Mouse (Mus musculus): Measurements from ENCODE around the gene Rnf220. TPM values are rescaled to one million over a fixed set of nuclear protein-coding genes. Genes with fewer than 3 reads are reported as not detected.

Rnf220 gene
- polyA plus RNA-seq, 1 experiment from 2014 or later: 46.0 TPM

DNA sequence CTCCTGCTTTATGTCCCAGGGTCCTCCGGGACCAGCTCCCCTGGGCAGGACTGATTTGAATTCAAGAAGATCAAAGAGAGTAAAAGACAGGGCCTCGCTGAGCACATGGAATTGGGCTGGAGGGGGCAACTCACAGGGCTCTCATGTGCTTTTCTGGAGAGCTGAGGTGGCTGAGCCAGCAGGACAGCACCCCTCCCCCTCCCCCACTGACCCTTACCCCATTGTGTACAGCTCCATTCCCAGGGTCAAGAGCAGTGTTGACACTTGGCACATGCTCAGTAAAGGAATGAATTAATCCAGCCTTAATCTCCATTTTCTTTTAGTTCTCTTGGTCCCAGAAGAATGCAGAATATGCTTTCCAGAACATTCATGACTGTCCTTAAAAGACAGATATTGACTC is 125.0 kb downstream of the Rnf220 start:
- 53% methylated on average over 2 of the region's 2 CpGs for whole genome bisulfite sequencing
- ATAC-seq (ENCODE audit: extremely low read depth, insufficient number of reproducible peaks, low FRiP score, low TSS enrichment): no peak
- Histone ChIP-seq H3K27ac (replicated peaks) (no peak overlapping the region), H3K36me3 (no peaks in the 10 kb centered on the region), H3K4me2 (no peak overlapping the region), H3K9ac (no peak overlapping the region), H3K4me3 (no peak overlapping the region), H3K27me3 (replicated peaks) (peaks cover 44% of the 10 kb centered on the region), H3K4me1 (peaks cover 13% of the 10 kb centered on the region), H3K9me3 (no peaks in the 10 kb centered on the region)

DNA sequence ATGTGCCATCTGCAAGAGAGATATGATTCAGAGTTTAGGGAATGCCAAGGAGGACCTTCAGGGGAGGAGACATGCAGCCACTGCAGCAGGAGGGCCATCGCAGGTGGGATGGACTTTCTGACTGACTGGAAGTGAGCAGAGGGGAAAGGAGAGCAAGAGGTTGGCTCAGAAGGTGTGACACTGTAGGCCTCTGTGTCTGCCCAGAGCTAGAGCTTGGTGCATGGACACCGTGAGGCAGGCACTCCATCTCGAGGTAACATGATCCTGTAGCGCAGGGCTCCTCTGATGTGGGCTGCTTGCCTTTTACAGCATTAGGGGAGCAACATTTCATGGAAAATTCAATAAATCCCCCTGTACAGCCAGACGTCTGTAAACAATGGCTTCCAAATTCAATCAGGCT is 126.5 kb downstream of the Rnf220 start:
- no peak overlapping the region for H3K27ac ChIP-seq (replicated peaks)
- WGBS: 57% methylated on average over 5 of the region's 5 CpGs
- ATAC-seq (ENCODE audit: extremely low read depth, insufficient number of reproducible peaks, low FRiP score, low TSS enrichment): no peak

DNA sequence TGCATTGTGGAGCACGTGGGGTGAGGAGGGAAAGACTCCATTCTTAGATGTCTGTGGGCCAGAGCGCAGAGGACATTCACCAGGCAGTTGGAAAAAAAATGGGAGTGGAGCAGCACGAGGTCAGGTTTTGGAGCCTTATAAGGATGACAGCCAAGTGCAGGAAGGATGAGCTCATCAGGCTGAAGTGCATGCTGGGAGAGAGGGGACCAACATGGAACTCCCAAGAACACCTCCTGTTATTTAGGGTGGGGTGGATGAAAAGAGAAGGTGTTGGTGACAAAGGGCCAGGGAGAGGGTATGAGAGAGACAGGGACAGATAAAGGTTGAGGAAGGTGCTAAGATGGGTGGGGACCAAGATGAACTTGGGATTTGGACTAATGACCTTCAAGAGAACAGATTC is 127.3 kb downstream of the Rnf220 start:
- peaks cover 45% of the 10 kb centered on the region for H3K27me3 ChIP-seq (replicated peaks)
- no peak overlapping the region for H3K4me3 ChIP-seq
- H3K4me1 ChIP-seq: peaks cover 13% of the 10 kb centered on the region
- H3K9ac ChIP-seq: no peak overlapping the region
- H3K27ac ChIP-seq (replicated peaks): no peak overlapping the region
- no peaks in the 10 kb centered on the region for H3K36me3 ChIP-seq
- 29% methylated on average over 3 of the region's 3 CpGs for WGBS
- ATAC-seq (ENCODE audit: extremely low read depth, insufficient number of reproducible peaks, low FRiP score, low TSS enrichment): no peak
- H3K4me2 ChIP-seq: no peak overlapping the region
- no peaks in the 10 kb centered on the region for H3K9me3 ChIP-seq

More for the DNA sequence above, 126.5 kb downstream of the Rnf220 start:
- Histone ChIP-seq H3K9ac (no peak overlapping the region), H3K27me3 (replicated peaks) (peaks cover 48% of the 10 kb centered on the region), H3K4me2 (no peak overlapping the region), H3K9me3 (no peaks in the 10 kb centered on the region), H3K4me3 (no peak overlapping the region), H3K4me1 (peaks cover 13% of the 10 kb centered on the region), H3K36me3 (no peaks in the 10 kb centered on the region)

DNA sequence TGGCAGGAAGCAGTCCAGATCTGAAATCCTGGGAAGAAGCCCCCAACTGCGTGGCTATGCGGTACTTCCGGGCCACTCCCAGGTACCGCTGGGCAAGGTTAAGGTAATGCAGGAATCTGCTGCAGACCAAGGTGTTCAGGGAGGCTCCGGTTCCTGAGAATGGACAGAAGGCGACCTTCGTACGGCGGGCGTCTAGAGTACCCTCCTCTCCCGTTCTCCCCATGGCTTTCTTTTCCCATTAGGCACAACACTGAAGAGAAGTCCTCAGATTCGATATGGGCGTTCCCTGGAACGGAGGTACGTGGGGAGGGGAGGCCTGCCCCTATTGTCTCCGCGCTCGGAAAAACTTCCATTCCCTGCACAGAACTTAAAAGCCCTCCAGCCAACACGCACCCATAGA is 129.5 kb downstream of the Rnf220 start:
- 83% methylated on average over 19 of the region's 19 CpGs for WGBS

DNA sequence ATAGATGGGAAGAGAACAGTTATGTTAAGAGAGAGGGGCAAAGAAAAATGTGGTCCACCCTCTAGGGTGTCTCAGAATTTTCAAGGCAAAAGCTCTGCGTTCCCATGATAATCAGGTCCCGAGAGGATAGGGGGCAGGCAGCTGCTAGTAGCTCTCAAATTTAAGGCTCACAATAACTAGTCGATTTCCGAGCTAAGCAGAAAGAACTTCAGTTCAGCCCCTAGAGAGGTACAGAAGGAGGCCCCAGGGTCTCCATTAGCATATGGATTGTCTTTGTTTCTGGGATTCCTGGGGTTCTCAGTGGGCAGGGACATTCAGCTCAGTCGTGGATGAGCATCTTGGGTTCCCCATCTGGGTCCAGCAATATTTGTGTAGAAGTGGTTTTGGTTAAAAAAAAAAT is 134.8 kb downstream of the Rnf220 start:
- no peak overlapping the region for H3K27ac ChIP-seq (replicated peaks)

More for the DNA sequence above, 129.5 kb downstream of the Rnf220 start:
- H3K4me3 ChIP-seq: no peak overlapping the region
- no peaks in the 10 kb centered on the region for H3K9me3 ChIP-seq
- no peak for ATAC-seq (ENCODE audit: extremely low read depth, insufficient number of reproducible peaks, low FRiP score, low TSS enrichment)
- no peak overlapping the region for H3K27ac ChIP-seq (replicated peaks)
- H3K36me3 ChIP-seq: no peaks in the 10 kb centered on the region
- no peak overlapping the region for H3K4me2 ChIP-seq
- H3K9ac ChIP-seq: no peak overlapping the region
- H3K27me3 ChIP-seq (replicated peaks): peaks cover 37% of the 10 kb centered on the region
- H3K4me1 ChIP-seq: 0 out of 2 replicates have a peak, but pooled peaks cover 3% of the 10 kb centered on the region

DNA sequence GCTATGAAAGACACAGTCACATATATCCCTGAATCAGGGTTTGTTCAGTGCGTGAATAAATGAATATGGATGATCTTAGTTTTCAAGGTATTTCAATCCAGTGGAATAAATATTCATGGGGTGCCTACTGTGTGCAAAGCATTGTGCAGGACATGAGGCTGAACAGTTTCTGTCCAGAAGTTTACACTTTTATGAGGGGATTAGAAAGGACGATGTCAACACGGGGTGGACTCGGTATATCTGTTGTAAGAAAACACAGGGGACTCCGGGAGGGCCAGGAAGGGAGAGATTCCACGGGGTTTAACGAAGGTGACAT is 135.3 kb downstream of the Rnf220 start:
- no peak for ATAC-seq (ENCODE audit: extremely low read depth, insufficient number of reproducible peaks, low FRiP score, low TSS enrichment)
- 38% methylated on average over 7 of the region's 7 CpGs for WGBS
- H3K27ac ChIP-seq (replicated peaks): no peak overlapping the region
- no peaks in the 10 kb centered on the region for H3K36me3 ChIP-seq
- H3K4me1 ChIP-seq: peaks cover 22% of the 10 kb centered on the region
- H3K4me3 ChIP-seq: no peak overlapping the region
- no peaks in the 10 kb centered on the region for H3K9me3 ChIP-seq
- peaks cover 60% of the 10 kb centered on the region for H3K27me3 ChIP-seq (replicated peaks)
- no peak overlapping the region for H3K4me2 ChIP-seq
- no peak overlapping the region for H3K9ac ChIP-seq

More for the DNA sequence above, 134.8 kb downstream of the Rnf220 start:
- no peak overlapping the region for H3K4me3 ChIP-seq
- 35% methylated on average over 5 of the region's 5 CpGs for WGBS
- H3K4me1 ChIP-seq: peaks cover 22% of the 10 kb centered on the region
- H3K36me3 ChIP-seq: no peaks in the 10 kb centered on the region
- peaks cover 58% of the 10 kb centered on the region for H3K27me3 ChIP-seq (replicated peaks)
- H3K4me2 ChIP-seq: no peak overlapping the region
- no peak overlapping the region for H3K9ac ChIP-seq
- H3K9me3 ChIP-seq: no peaks in the 10 kb centered on the region
- no peak for ATAC-seq (ENCODE audit: extremely low read depth, insufficient number of reproducible peaks, low FRiP score, low TSS enrichment)

DNA sequence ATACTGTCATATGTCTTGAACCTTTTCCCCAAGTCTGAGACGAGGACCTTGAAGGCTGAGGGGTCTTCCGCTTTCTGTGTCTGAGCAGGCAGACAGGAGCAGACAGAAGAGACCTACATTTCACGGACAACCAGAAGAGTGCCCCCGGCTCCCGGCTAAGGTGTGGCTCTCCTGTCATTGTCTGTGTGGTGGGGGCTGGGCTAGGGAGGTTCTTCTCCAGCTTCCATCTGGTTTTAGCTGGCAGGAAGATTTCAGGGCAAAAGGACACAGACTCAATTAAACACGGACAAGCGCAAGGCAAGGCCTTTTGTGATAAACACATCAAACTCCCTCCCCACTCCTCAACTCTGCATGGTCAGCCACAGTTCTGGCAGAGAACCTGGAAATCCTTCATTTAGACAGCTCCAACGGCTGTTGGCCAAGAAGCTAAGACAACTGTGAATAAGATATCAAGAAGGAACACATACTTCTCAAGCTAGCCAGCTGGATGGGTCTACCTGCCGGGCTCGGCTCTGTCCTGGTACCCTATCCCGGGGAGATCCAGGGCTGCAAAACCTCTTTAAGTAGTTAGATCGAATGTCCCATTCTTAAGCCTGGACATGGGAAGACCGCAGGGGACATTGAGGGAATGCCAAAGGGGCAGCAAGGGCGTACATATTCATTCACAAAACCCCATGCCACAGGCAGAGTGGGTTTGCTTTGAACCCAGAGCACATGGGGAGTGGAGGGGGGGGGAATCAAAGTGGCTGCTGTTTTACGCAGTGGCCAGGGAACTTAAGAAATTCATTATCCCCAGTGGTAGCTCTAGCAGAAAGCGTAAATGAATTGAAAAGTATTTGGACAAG is 135.9 kb downstream of the Rnf220 start:
- Histone ChIP-seq H3K27ac (replicated peaks) (no peak overlapping the region), H3K4me3 (no peak overlapping the region), H3K36me3 (no peaks in the 10 kb centered on the region), H3K9me3 (no peaks in the 10 kb centered on the region), H3K9ac (no peak overlapping the region), H3K4me2 (no peak overlapping the region), H3K27me3 (replicated peaks) (peaks cover 64% of the 10 kb centered on the region), H3K4me1 (peaks cover 25% of the 10 kb centered on the region)
- 65% methylated on average over 16 of the region's 16 CpGs for WGBS
- ATAC-seq (ENCODE audit: extremely low read depth, insufficient number of reproducible peaks, low FRiP score, low TSS enrichment): no peak

DNA sequence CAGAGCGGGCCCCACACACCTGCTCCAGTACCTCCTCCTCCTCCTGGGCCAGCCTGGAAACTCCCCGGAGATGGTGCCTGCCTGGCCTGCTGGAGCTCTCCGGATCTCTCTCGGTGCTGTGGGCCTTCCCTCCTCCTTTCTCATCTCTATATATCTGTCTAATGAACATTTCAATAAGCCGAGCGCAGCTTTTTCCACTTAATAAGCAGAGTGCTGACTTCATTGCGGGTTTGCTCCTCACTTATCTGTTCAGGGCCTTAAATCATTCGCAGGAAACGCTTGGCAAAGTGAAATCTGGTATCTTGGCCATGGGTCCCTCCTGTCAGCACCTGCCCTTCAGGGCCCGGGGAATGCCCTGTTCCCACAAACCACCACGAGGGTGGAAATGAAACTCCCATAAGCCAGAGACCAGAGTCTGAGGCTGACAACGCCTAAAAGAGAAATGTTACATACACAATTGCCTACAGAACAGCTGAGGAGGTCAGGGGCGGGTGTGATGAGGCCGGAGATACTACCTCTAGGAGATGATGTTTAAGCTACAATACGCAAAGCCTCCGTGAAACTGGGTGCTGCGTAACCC is 137.0 kb downstream of the Rnf220 start:
- peaks cover 69% of the 10 kb centered on the region for H3K27me3 ChIP-seq (replicated peaks)
- no peaks in the 10 kb centered on the region for H3K9me3 ChIP-seq
- WGBS: 57% methylated on average over 17 of the region's 17 CpGs
- no peak overlapping the region for H3K4me2 ChIP-seq
- H3K9ac ChIP-seq: no peak overlapping the region
- H3K4me3 ChIP-seq: no peak overlapping the region
- H3K27ac ChIP-seq (replicated peaks): no peak overlapping the region
- no peaks in the 10 kb centered on the region for H3K36me3 ChIP-seq
- ATAC-seq (ENCODE audit: extremely low read depth, insufficient number of reproducible peaks, low FRiP score, low TSS enrichment): no peak
- H3K4me1 ChIP-seq: peaks cover 25% of the 10 kb centered on the region

DNA sequence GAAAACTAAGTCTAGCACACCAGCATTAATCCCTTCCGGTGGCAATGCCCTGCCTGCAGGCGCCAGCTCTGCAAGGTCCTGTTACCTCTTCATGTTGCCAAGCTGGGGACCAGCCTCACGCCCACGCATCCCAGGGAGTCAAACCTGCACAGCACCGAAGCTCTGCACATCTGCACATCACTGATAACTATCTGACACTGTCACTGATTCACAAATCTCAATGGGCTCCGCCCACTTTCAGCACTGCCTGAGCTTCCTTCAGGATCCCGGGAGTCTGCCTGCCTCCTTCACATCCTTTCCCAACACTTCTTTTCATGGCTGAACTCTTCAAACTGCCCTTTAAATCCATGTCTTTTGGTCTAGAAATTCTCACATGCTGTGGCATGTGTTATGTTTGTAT is 138.9 kb downstream of the Rnf220 start:
- Histone ChIP-seq H3K4me1 (peaks cover 34% of the 10 kb centered on the region), H3K4me2 (no peak overlapping the region), H3K9me3 (no peaks in the 10 kb centered on the region), H3K4me3 (no peak overlapping the region), H3K36me3 (no peaks in the 10 kb centered on the region), H3K9ac (no peak overlapping the region), H3K27me3 (replicated peaks) (peaks cover 61% of the 10 kb centered on the region), H3K27ac (replicated peaks) (no peak overlapping the region)
- WGBS: 60% methylated on average over 7 of the region's 7 CpGs
- no peak for ATAC-seq (ENCODE audit: extremely low read depth, insufficient number of reproducible peaks, low FRiP score, low TSS enrichment)

DNA sequence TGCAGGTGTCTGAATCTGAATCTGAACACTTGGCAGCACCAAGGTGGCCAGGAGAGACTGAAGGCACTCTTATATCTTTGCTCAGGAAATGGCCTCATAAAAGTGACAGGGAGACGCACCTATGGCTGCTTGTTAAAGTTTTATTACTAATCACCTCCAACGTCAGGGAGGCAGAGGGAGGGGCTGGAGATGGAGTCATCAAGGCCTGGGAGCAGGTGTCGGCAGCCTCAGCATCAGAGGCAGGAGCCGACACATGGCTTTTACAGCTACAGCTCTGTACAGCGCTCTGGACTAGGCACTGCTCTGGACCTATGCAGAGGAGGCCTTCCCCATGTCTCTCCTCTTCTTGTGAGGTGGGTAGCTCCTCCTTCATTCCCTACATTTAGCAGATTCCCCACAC is 139.7 kb downstream of the Rnf220 start:
- no peak overlapping the region for H3K9ac ChIP-seq

DNA sequence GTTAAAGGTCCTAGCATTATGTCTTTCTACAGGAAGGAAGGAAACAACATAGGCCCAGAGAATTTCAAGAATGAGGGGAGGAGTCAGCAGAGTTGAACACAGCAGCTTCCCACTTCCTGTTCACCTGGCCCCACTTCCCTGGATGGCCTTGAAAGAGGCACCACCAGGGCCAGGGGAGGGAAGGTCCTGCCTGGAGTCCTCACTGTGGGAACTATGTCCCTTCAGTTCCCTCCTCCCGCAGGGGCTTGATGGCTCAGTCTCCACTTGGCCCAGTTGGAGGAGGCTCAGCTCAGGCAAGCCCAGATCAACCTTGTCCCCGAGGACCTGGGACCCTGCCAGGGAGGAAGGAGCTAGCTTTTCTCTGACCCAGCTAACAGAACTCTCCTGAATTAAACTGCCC is 140.6 kb downstream of the Rnf220 start:
- Histone ChIP-seq H3K36me3 (no peaks in the 10 kb centered on the region), H3K27me3 (replicated peaks) (peaks cover 52% of the 10 kb centered on the region), H3K9ac (no peak overlapping the region), H3K9me3 (no peaks in the 10 kb centered on the region), H3K4me2 (no peak overlapping the region), H3K4me1 (peaks cover 44% of the 10 kb centered on the region), H3K27ac (replicated peaks) (no peak overlapping the region), H3K4me3 (no peak overlapping the region)
- WGBS: 58% methylated on average over 2 of the region's 2 CpGs
- ATAC-seq (ENCODE audit: extremely low read depth, insufficient number of reproducible peaks, low FRiP score, low TSS enrichment): no peak

More for the DNA sequence above, 139.7 kb downstream of the Rnf220 start:
- ATAC-seq (ENCODE audit: extremely low read depth, insufficient number of reproducible peaks, low FRiP score, low TSS enrichment): no peak
- Histone ChIP-seq H3K4me3 (no peak overlapping the region), H3K9me3 (no peaks in the 10 kb centered on the region), H3K36me3 (no peaks in the 10 kb centered on the region), H3K4me1 (peaks cover 41% of the 10 kb centered on the region), H3K27ac (replicated peaks) (no peak overlapping the region), H3K27me3 (replicated peaks) (peaks cover 55% of the 10 kb centered on the region), H3K4me2 (no peak overlapping the region)
- 70% methylated on average over 5 of the region's 5 CpGs for WGBS

DNA sequence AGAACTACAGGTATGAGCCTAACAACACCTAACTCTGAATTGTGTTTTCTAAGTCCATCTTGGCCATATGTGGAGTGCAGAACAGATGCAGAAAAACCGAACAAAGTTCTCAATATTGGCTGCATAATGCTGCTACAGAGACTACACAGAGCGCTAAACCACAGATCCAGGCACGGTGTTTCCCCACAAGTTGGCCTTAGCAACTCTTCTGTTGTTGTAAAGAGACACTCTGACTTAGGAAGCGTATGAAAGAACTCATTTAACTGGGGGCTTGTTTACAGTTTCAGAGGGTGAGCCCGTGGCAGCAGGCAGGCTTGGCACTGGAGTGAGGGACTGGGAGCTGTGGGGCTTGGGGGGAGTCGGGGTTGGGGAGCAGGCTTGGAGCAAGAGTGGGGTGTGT is 142.2 kb downstream of the Rnf220 start:
- Histone ChIP-seq H3K36me3 (no peaks in the 10 kb centered on the region), H3K9me3 (no peaks in the 10 kb centered on the region), H3K27me3 (replicated peaks) (peaks cover 43% of the 10 kb centered on the region), H3K4me1 (peaks cover 29% of the 10 kb centered on the region), H3K4me2 (no peak overlapping the region), H3K4me3 (no peak overlapping the region), H3K27ac (replicated peaks) (no peak overlapping the region), H3K9ac (no peak overlapping the region)
- 83% methylated on average over 6 of the region's 6 CpGs for WGBS
- ATAC-seq (ENCODE audit: extremely low read depth, insufficient number of reproducible peaks, low FRiP score, low TSS enrichment): no peak

Data from heart, embryonic 13.5 days (tissue).